Mouse (Mus musculus): ENCODE data around the gene Fignl1.

Fignl1 gene

GRCm38 (mm10) chr11:11808035-11808819 lies 535 bp downstream of the Fignl1 start:
- DNase-seq, result peak; percentile 58

- DNase-seq, result no peak
Measured at GRCm38 (mm10) chr11:11805951-11806350, 2.8 kb downstream of the Fignl1 start.

- peak; percentile 61 for DNase-seq
Measured at GRCm38 (mm10) chr11:11804421-11804820, 4.3 kb downstream of the Fignl1 start.

GRCm38 (mm10) chr11:11801067-11801466 lies 7.7 kb downstream of the Fignl1 start:
- no peak for DNase-seq

GRCm38 (mm10) chr11:11800304-11800703 lies 8.5 kb downstream of the Fignl1 start:
- DNase-seq, result no peak

- peak; percentile 8 for DNase-seq
Measured at GRCm38 (mm10) chr11:11798690-11799089, 10.1 kb downstream of the Fignl1 start.

GRCm38 (mm10) chr11:11794626-11795025 lies 14.1 kb downstream of the Fignl1 start:
- DNase-seq, result peak; percentile 35

GRCm38 (mm10) chr11:11788521-11788974 lies 20.2 kb downstream of the Fignl1 start:
- DNase-seq, result peak; percentile 94

- DNase-seq, result peak; percentile 87
Measured at GRCm38 (mm10) chr11:11785457-11785856, 23.3 kb downstream of the Fignl1 start.

- DNase-seq, result peak; percentile 74
Measured at GRCm38 (mm10) chr11:11781728-11782127, 27.0 kb downstream of the Fignl1 start.

GRCm38 (mm10) chr11:11778345-11778744 lies 30.4 kb downstream of the Fignl1 start:
- no peak for DNase-seq

- DNase-seq, result peak; percentile 4
Measured at GRCm38 (mm10) chr11:11777796-11778195, 31.0 kb downstream of the Fignl1 start.

- DNase-seq, result peak; percentile 88
Measured at GRCm38 (mm10) chr11:11777246-11777645, 31.5 kb downstream of the Fignl1 start.

GRCm38 (mm10) chr11:11776822-11777174 lies 32.0 kb downstream of the Fignl1 start:
- no peak for DNase-seq

- DNase-seq, result no peak
Measured at GRCm38 (mm10) chr11:11776071-11776821, 32.5 kb downstream of the Fignl1 start.

GRCm38 (mm10) chr11:11774893-11775292 lies 33.9 kb downstream of the Fignl1 start:
- no peak for DNase-seq

- DNase-seq, result no peak
Measured at GRCm38 (mm10) chr11:11774384-11774783, 34.4 kb downstream of the Fignl1 start.

GRCm38 (mm10) chr11:11772196-11772595 lies 36.6 kb downstream of the Fignl1 start:
- peak; percentile 57 for DNase-seq

- DNase-seq, result peak; percentile 75
Measured at GRCm38 (mm10) chr11:11770691-11771090, 38.1 kb downstream of the Fignl1 start.

GRCm38 (mm10) chr11:11769281-11769680 lies 39.5 kb downstream of the Fignl1 start:
- DNase-seq, result peak; percentile 83

GRCm38 (mm10) chr11:11768057-11768456 lies 40.7 kb downstream of the Fignl1 start:
- DNase-seq, result peak; percentile 58

- DNase-seq, result peak; percentile 58
Measured at GRCm38 (mm10) chr11:11766736-11767135, 42.0 kb downstream of the Fignl1 start.

GRCm38 (mm10) chr11:11766105-11766504 lies 42.7 kb downstream of the Fignl1 start:
- DNase-seq, result peak; percentile 90

- DNase-seq, result peak; percentile 68
Measured at GRCm38 (mm10) chr11:11765414-11765813, 43.3 kb downstream of the Fignl1 start.
